Mouse (Mus musculus) layer of hippocampus, postnatal 25 days (tissue): ENCODE data around the gene Cmklr1. TPM values are rescaled to one million over a fixed set of nuclear protein-coding genes. Genes with fewer than 3 reads are reported as not detected.

Experiments
- total RNA-seq, 2 experiments: library from RNA; stranded (reverse); gene quantifications; 2 replicates each; pipeline ENCODE4 v1.2.3; 2021

Gene Cmklr1
- total RNA-seq, 2 experiments from 2014 or later: 3.3 to 5.4 TPM

Other genes starting within 250 kb of the Cmklr1 start
- gene Wscd2, start 160.1 kb downstream of the Cmklr1 start, total RNA-seq: 10 to 100 TPM; 84.5 to 89.7 TPM
- gene 1700069L16Rik, start 74.3 kb upstream of the Cmklr1 start, total RNA-seq: not detected
- 10 to 100 TPM; 12.8 to 13.1 TPM for gene Ficd, start 85.4 kb upstream of the Cmklr1 start, total RNA-seq
- 10 to 100 TPM; 41.0 to 47.6 TPM for gene Sart3, start 122.1 kb upstream of the Cmklr1 start, total RNA-seq
- gene Iscu, start 122.3 kb upstream of the Cmklr1 start, total RNA-seq: 100 to 1,000 TPM; 115 to 126 TPM
- gene Tmem119, start 150.1 kb upstream of the Cmklr1 start, total RNA-seq: 10 to 100 TPM; 18.4 to 23.9 TPM
- 10 to 100 TPM; 29.3 to 33.5 TPM for gene Selplg, start 182.2 kb upstream of the Cmklr1 start, total RNA-seq